Mouse (Mus musculus) kidney, embryonic 16.5 days (tissue): ENCODE results near the gene Spata2. TPM values are rescaled to one million over a fixed set of nuclear protein-coding genes. Genes with fewer than 3 reads are reported as not detected.

ENCODE experiments used
- ATAC-seq: fragments of 200-750 bp; cut with Nextera tagmentation; 2 replicates; pipeline ENCODE4 v1.8.0; 2017; ENCODE audit warnings: moderate TSS enrichment; ENCODE audit not compliant: low FRiP score, low TSS enrichment
- H3K27ac ChIP-seq: fragments of 300-500 bp; sonication (generic); 2 replicates; pipeline ENCODE4 v1.5.1; 2014; ENCODE audit warnings: low read length
- H3K27me3 ChIP-seq: fragments of 300-500 bp; sonication (generic); 2 replicates; pipeline ENCODE4 v1.6.1; 2014; ENCODE audit warnings: low read length, control low read depth, mixed read lengths; ENCODE audit not compliant: insufficient read depth
- H3K36me3 ChIP-seq: fragments of 300-500 bp; sonication (generic); 2 replicates; pipeline ENCODE4 v1.6.1; 2014; ENCODE audit warnings: low read length, control low read depth, mixed read lengths; ENCODE audit not compliant: insufficient read depth
- H3K4me1 ChIP-seq: fragments of 300-500 bp; sonication (generic); 2 replicates; pipeline ENCODE4 v1.6.1; 2014; ENCODE audit warnings: low read length, control low read depth, mixed read lengths; ENCODE audit not compliant: insufficient read depth
- H3K4me2 ChIP-seq: fragments of 300-500 bp; sonication (generic); replicated peaks from 2 replicates; pipeline ENCODE4 v1.6.1; 2014; ENCODE audit warnings: low read depth, low read length
- H3K4me3 ChIP-seq: fragments of 300-500 bp; sonication (generic); 2 replicates; pipeline ENCODE4 v1.5.1; 2014; ENCODE audit warnings: mild to moderate bottlenecking, low read length
- H3K9ac ChIP-seq: fragments of 300-500 bp; sonication (generic); replicated peaks from 2 replicates; pipeline ENCODE4 v1.6.1; 2014; ENCODE audit warnings: low read length
- H3K9me3 ChIP-seq: fragments of 300-500 bp; sonication (generic); 2 replicates; pipeline ENCODE4 v1.6.1; 2016; ENCODE audit warnings: low read length, control low read depth
- WGBS: fragments of 180-500 bp; shearing (Covaris S2); extraction: QIAGEN DNeasy Blood & Tissue Kit; methylation state at CpG from one replicate; pipeline ENCODE4 v1.1.7; 2014; 5-methylcytosine and 5-hydroxymethylcytosine counted together
- polyA plus RNA-seq: library from polyadenylated mRNA; unstranded; fragments of >200 nt; fragmentation: Nextera tagmentation; extraction: Ambion mirVana; gene quantifications from 2 replicates; pipeline ENCODE4 v1.2.1, GENCODE M21; 2015

Spata2 gene
- polyA plus RNA-seq, 1 experiment from 2014 or later: 18.3 TPM

DNA sequence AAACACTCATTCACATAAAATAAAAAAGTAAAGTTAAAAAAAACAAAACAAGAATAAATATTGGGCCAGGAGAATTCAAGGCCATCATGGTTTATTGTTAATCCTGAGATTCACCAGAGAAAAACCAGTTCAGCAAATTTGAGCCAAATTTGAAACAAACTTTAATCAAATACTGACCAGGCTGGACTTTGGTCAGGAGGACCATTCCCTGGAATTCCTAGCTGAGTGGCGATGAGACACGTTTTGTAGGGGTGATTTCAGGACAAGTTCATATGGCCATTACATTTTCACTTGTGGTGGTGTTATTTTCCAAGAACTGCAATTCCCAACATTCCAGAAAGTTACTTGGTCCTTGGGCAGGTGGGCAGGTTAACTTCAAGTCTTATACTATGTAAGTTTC lies 57.1 kb downstream of the Spata2 start:
- no peak for ATAC-seq
- Histone ChIP-seq H3K4me3 (no peak overlapping the region), H3K9ac (no peak overlapping the region), H3K36me3 (peaks cover 12% of the 10 kb centered on the region; the same call in 1 of the 2 replicates), H3K9me3 (no peaks in the 10 kb centered on the region), H3K27me3 (no peaks in the 10 kb centered on the region), H3K27ac (no peak overlapping the region), H3K4me2 (no peak overlapping the region), H3K4me1 (no peaks in the 10 kb centered on the region)
- WGBS: 96% methylated on average over 2 of the region's 2 CpGs

DNA sequence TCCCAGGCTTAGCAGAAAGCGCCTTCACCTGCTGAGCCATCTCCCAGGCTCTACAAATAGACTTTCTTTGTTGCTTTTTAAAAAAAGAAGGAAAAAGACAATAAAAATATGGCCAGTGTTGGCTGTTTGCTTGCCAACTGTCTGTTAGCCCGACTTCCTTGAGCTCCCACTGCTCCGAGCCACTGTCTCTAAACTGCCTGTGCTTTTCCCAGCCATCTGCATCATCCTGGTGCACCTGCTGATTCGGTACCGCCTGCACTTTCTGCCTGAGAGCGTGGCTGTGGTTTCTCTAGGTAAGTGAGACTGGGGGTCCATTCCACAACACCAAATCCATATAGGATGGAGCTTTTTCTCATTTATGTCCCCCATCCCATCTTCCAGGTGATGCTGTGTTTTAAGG lies 58.1 kb downstream of the Spata2 start:
- Histone ChIP-seq H3K9ac (no peak overlapping the region), H3K4me3 (no peak overlapping the region), H3K27me3 (no peaks in the 10 kb centered on the region), H3K27ac (no peak overlapping the region), H3K9me3 (no peaks in the 10 kb centered on the region), H3K36me3 (peaks cover 12% of the 10 kb centered on the region; the same call in 1 of the 2 replicates), H3K4me2 (no peak overlapping the region), H3K4me1 (no peaks in the 10 kb centered on the region)
- 96% methylated on average over 6 of the region's 6 CpGs for WGBS
- no peak for ATAC-seq

DNA sequence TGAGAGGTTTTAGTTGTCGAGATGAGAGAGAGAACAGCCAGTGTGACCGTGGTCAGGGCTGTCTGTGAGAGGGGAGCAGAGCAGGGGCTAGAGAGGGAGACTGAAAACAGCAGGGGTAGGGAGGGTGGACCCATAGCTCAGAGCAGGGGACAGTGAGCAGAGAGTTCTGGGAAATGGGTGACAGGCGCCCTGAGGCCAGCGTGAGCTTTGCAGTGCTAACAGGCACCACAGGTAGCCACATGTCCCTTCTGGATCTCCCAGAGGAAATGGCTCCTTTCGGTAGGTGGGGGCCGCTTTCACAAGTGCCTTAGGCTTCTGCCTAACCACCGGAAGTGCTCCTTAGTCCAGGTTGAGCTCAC lies 61.3 kb downstream of the Spata2 start:
- Histone ChIP-seq H3K4me2 (no peak overlapping the region), H3K27me3 (no peaks in the 10 kb centered on the region), H3K9ac (no peak overlapping the region), H3K4me1 (no peaks in the 10 kb centered on the region), H3K4me3 (no peak overlapping the region), H3K36me3 (peaks cover 18% of the 10 kb centered on the region), H3K27ac (no peak overlapping the region), H3K9me3 (no peaks in the 10 kb centered on the region)
- ATAC-seq: no peak
- WGBS: 84% methylated on average over 7 of the region's 7 CpGs

Other genes starting within 250 kb of the Spata2 start
- 8.9 and 9.4 TPM in 2 replicates for gene B4galt5, start 143.7 kb downstream of the Spata2 start, polyA plus RNA-seq
- 20.7 and 25.7 TPM in 2 replicates for gene Slc9a8, start 71.2 kb downstream of the Spata2 start, polyA plus RNA-seq
- 104 and 108 TPM in 2 replicates for gene Rnf114, start 242 bp downstream of the Spata2 start, polyA plus RNA-seq
- 40.8 and 49.3 TPM in 2 replicates for gene Snai1, start 45.3 kb upstream of the Spata2 start, polyA plus RNA-seq
- 319 and 338 TPM in 2 replicates for gene Ube2v1, start 139.2 kb upstream of the Spata2 start, polyA plus RNA-seq
- 1.3 and 6.1 TPM in 2 replicates for gene Gm20431, start 168.6 kb upstream of the Spata2 start, polyA plus RNA-seq
- 0.34 and 0.45 TPM in 2 replicates for gene Cebpb, start 196.0 kb upstream of the Spata2 start, polyA plus RNA-seq
- gene Tmem189, start 196.9 kb upstream of the Spata2 start, polyA plus RNA-seq: 54.9 and 58.8 TPM in 2 replicates